ENCODE assay signal across 12 mouse cellular contexts in genomic region chr15:88702501-88702900, GRCm38 (mm10). TPM values are rescaled to one million over a fixed set of nuclear protein-coding genes. Genes with fewer than 3 reads are reported as not detected.
DNase-seq lines count a peak whose midpoint lies in the region; ATAC-seq and TF ChIP-seq lines count a peak whose summit lies in the region.
"Had no signal": no experiment of that assay in that cellular context is flagged by ENCODE, and none has a peak within 500 bp of the region (broad histone marks: within the 10 kb centered on the region; RNA-seq: fewer than 3 reads in every experiment).

No protein-coding gene starts in this region.

- no peak overlapping the region for H3K4me3 ChIP-seq in heart, embryonic 12.5 days
- H3K4me3 ChIP-seq in E14TG2a.4 (replicated peaks; ENCODE audit: low read length) = 0 out of 2 replicates have a peak overlapping the region, but pooled peaks have one; percentile 20
- H3K4me3 ChIP-seq: embryonic facial prominence, embryonic 12.5 days; liver, embryonic 13.5 days; midbrain, embryonic 15.5 days; neural tube, embryonic 13.5 days had no signal

- peak; percentile 66 for DNase-seq in heart, adult 8-10 months (ENCODE audit: low spot score)
- DNase-seq in adrenal gland, adult 2 months = peak; percentile 85
- DNase-seq in heart, postnatal 14 days = peak; percentile 29 to 42
- no peak for DNase-seq in urinary bladder, adult 18-20 months (ENCODE audit: low spot score in 2 of 2)
- no peak for DNase-seq in left cerebral cortex, adult 8-10 months (ENCODE audit: low spot score in 2 of 2)
- no peak for DNase-seq in left cerebral cortex, adult 11 months (ENCODE audit: low spot score)
- DNase-seq: liver, embryonic 13.5 days had no signal

- H3K4me1 ChIP-seq in heart, embryonic 12.5 days (replicated peaks) = no peaks in the 10 kb centered on the region
- peaks cover 91% of the 10 kb centered on the region for H3K4me1 ChIP-seq in E14TG2a.4 (replicated peaks; ENCODE audit: low read depth, low read length)
- H3K4me1 ChIP-seq: embryonic facial prominence, embryonic 12.5 days; liver, embryonic 13.5 days; midbrain, embryonic 15.5 days; neural tube, embryonic 13.5 days had no signal

- H3K27me3 ChIP-seq in heart, embryonic 12.5 days (replicated peaks) = no peaks in the 10 kb centered on the region
- no peaks in the 10 kb centered on the region for H3K27me3 ChIP-seq in E14TG2a.4 (ENCODE audit: insufficient read depth, low read length)
- H3K27me3 ChIP-seq: embryonic facial prominence, embryonic 12.5 days; liver, embryonic 13.5 days; midbrain, embryonic 15.5 days; neural tube, embryonic 13.5 days had no signal

- H3K9me3 ChIP-seq in heart, embryonic 12.5 days (replicated peaks) = no peaks in the 10 kb centered on the region
- H3K9me3 ChIP-seq in E14TG2a.4 (ENCODE audit: low read length) = no peaks in the 10 kb centered on the region
- H3K9me3 ChIP-seq: embryonic facial prominence, embryonic 12.5 days; liver, embryonic 13.5 days; midbrain, embryonic 15.5 days; neural tube, embryonic 13.5 days had no signal

- H3K27ac ChIP-seq in heart, embryonic 12.5 days (ENCODE audit: poor library complexity, severe bottlenecking) = no peak overlapping the region
- H3K27ac ChIP-seq: embryonic facial prominence, embryonic 12.5 days; liver, embryonic 13.5 days; midbrain, embryonic 15.5 days; neural tube, embryonic 13.5 days had no signal

- H3K4me2 ChIP-seq in heart, embryonic 12.5 days = no peak overlapping the region
- H3K4me2 ChIP-seq: embryonic facial prominence, embryonic 12.5 days; liver, embryonic 13.5 days; midbrain, embryonic 15.5 days; neural tube, embryonic 13.5 days had no signal

- TF ChIP-seq CTCF in E14TG2a.4 (conservative IDR thresholded peaks at IDR 0.05; ENCODE audit: low read length) = no peak

- WGBS in heart, embryonic 12.5 days = 77% methylated on average over 3 of the region's 3 CpGs

- ATAC-seq in heart, embryonic 12.5 days (ENCODE audit: insufficient number of reproducible peaks, low FRiP score) = no peak
- ATAC-seq: midbrain, embryonic 15.5 days had no signal

- no peak overlapping the region for H3K9ac ChIP-seq in heart, embryonic 12.5 days
- H3K9ac ChIP-seq: embryonic facial prominence, embryonic 12.5 days; liver, embryonic 13.5 days; midbrain, embryonic 15.5 days; neural tube, embryonic 13.5 days had no signal

- peaks cover 95% of the 10 kb centered on the region for H3K36me3 ChIP-seq in heart, embryonic 12.5 days
- peaks cover 94% of the 10 kb centered on the region for H3K36me3 ChIP-seq in E14TG2a.4 (ENCODE audit: insufficient read depth, low read length)

- intact Hi-C loops in heart, postnatal 14 days (cut with DNase I) = no loop called here

RNA-seq across cellular contexts. Expression of gene Brd1, which starts 31.5 kb away (rescaled TPM):
- total RNA-seq in heart, adult 8-10 months (2022) = 10 to 100 TPM; 26.5 to 29.6 (median 28.6) TPM
- polyA plus RNA-seq in heart, embryonic 12.5 days (2016; fragmentation: Nextera tagmentation; extraction: Ambion mirVana) = 12.9 and 15.1 TPM in 2 replicates
- total RNA-seq in adrenal gland, adult 2 months (2021) = 10 to 100 TPM; 38.0 to 52.6 TPM
- 7.5 and 9.6 TPM in 2 replicates for polyA plus RNA-seq in adrenal gland, adult 2 months (2012; rRNA removed)
- 10 to 100 TPM; 35.1 to 35.8 TPM for total RNA-seq in heart, postnatal 14 days (2021)
- 10 to 100 TPM; 49.0 to 55.6 (median 53.4) TPM for total RNA-seq in left cerebral cortex, adult 8-10 months (2022)

RNA-seq across cellular contexts. Expression of gene Zbed4, which starts 49.0 kb away (rescaled TPM):
- total RNA-seq in heart, adult 8-10 months (2022) = 10 to 100 TPM in 1 of 4 experiments, 1 to 10 TPM in 3; 6.6 to 11.4 (median 8.3) TPM
- 18.9 and 20.5 TPM in 2 replicates for polyA plus RNA-seq in heart, embryonic 12.5 days (2016; fragmentation: Nextera tagmentation; extraction: Ambion mirVana)
- total RNA-seq in adrenal gland, adult 2 months (2021) = 10 to 100 TPM in 1 of 2 experiments, 1 to 10 TPM in 1; 7.5 to 13.2 TPM
- 1.7 and 2.0 TPM in 2 replicates for polyA plus RNA-seq in adrenal gland, adult 2 months (2012; rRNA removed)
- 10 to 100 TPM in 1 of 2 experiments, 1 to 10 TPM in 1; 8.9 to 12.4 TPM for total RNA-seq in heart, postnatal 14 days (2021)
- total RNA-seq in left cerebral cortex, adult 8-10 months (2022) = 10 to 100 TPM in 3 of 4 experiments, 1 to 10 TPM in 1; 8.5 to 11.5 (median 10.9) TPM

Comparison
In these comparisons a context has a peak if more than half of its experiments do, and no peak if none do; other contexts are left out.
1. DNase-seq: peak in heart, adult 8-10 months (single experiment), adrenal gland, adult 2 months (single experiment) and heart, postnatal 14 days (2 of 2); none in urinary bladder, adult 18-20 months (0 of 2), left cerebral cortex, adult 8-10 months (0 of 2) and left cerebral cortex, adult 11 months (single experiment).